11 mouse cellular contexts compared by ENCODE assay signal in the genomic region with DNA sequence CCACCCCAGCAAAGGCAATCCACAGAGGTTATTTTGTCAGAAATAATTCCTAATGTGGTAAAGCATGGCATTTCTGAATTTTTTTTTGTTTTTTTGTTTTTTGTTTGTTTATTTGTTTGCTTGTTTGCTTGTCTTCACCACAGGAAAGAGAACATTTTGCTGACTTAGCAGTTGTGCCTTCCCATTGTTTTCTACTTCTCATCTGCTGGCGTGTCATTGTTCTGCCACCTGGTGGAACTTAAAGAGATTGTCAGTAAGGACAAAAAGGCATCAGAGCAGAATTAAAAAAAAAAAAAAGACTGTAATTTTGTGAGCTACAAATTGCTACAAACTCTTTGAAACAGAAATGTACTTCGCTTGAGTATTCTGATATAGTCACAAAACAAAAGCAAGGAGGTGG.
DNase-seq lines count a peak whose midpoint lies in the region; ATAC-seq lines count a peak whose summit lies in the region.
"Had no signal": no experiment of that assay in that cellular context is flagged by ENCODE, and none has a peak within 500 bp of the region (broad histone marks: within the 10 kb centered on the region; RNA-seq: fewer than 3 reads in every experiment).

No protein-coding gene starts in this region.

- no peak for ATAC-seq in granulocyte monocyte progenitor cell, adult 5-6 weeks (replicated peaks; ENCODE audit: poor library complexity, severe bottlenecking)
- ATAC-seq in inflammation-experienced regulatory T-cells, adult 6 months, result no peak
- ATAC-seq: intestine, embryonic 16.5 days had no signal

- peak; percentile 31 for DNase-seq in embryo, embryonic 10 days (ENCODE audit: low spot score)
- no peak for DNase-seq in embryo, embryonic 10.5 days (ENCODE audit: low spot score)
- peak; percentile 18 for DNase-seq in kidney, adult 9 months
- DNase-seq in kidney, adult 18-20 months, result no peak
- peak; percentile 65 for DNase-seq in 3T3-L1 (ENCODE audit: low read depth, low spot score)
- DNase-seq in R1 (ENCODE audit: low read depth, low spot score), result peak; percentile 60
- DNase-seq: cerebellum, adult 9-10 months; right cerebral cortex, postnatal 25 days had no signal

Comparison
In these comparisons a context has a peak if more than half of its experiments do, and no peak if none do; other contexts are left out.
1. DNase-seq: peak in embryo, embryonic 10 days (single experiment), kidney, adult 9 months (single experiment), 3T3-L1 (single experiment) and R1 (single experiment); none in embryo, embryonic 10.5 days (single experiment) and kidney, adult 18-20 months (single experiment).